Mouse (Mus musculus): ENCODE results near the gene Tmed8.

The Tmed8 gene

DNA sequence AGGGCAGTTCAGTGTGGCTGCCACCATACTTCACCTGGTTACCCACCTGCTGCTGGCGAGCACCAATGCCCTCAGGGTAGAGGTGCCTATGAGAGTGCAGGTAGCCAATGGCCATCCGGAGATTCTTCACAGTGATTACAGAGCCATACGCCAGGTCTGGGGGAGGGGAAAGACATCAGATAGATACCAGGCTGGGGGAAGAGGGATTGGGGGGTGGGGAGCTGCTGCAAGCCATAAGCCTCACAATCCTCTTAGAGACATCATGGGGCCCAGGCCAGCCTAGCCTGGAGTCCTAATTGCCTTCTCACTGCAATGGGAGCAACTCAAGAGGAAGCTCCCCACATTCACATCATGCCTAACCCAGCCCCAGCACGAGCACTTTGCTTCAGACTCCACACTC lies 73.0 kb downstream of the Tmed8 start:
- in situ Hi-C loops (cut with MboI; ENCODE audit: low pct_unique_long_range_greater_than_20kb in 1 of 2, low sequenced_read_pairs in 2 of 2, unreplicated experiment in 1 of 2), result no loop called here

GRCm38 (mm10) chr12:87121918-87122589 lies 78.2 kb downstream of the Tmed8 start:
- in situ Hi-C loops (cut with MboI; ENCODE audit: low pct_unique_long_range_greater_than_20kb in 1 of 2, low sequenced_read_pairs in 2 of 2, unreplicated experiment in 1 of 2), result no loop called here
